Mouse (Mus musculus) fibroblast of lung, adult 2 months (primary cell): ENCODE data around the gene Btbd35f19.
"Not testable (repeated sequence)": the region's sequence is repeated elsewhere in the genome, so short reads cannot be mapped to it uniquely, and the experiment has no call there.

Experiments
- DNase-seq: peaks from one replicate; pipeline ENCODE4 v3.0.0-alpha.2; 2011; ENCODE audit warnings: low read depth

Gene Btbd35f19

GRCm38 (mm10) chrX:31383818-31384217 is at the start of gene Btbd35f19:
Gene Btbd35f19 (minus strand): TSS chrX:31383918.
- not testable (repeated sequence) for DNase-seq

- DNase-seq = not testable (repeated sequence)
Observed at GRCm38 (mm10) chrX:31341924-31342323, 41.8 kb downstream of the Btbd35f19 start.

GRCm38 (mm10) chrX:31336154-31336553 is 47.6 kb downstream of the Btbd35f19 start, which contains the start of gene Btbd35f26:
Gene Btbd35f26 (plus strand): TSS chrX:31336454.
- not testable (repeated sequence) for DNase-seq
